Mouse (Mus musculus) layer of hippocampus, postnatal 10 days (tissue): Measurements from ENCODE around the gene Zdhhc25. TPM values are rescaled to one million over a fixed set of nuclear protein-coding genes. Genes with fewer than 3 reads are reported as not detected.

Experiments
- DNase-seq, 2 experiments: peaks; one replicate each; pipeline ENCODE4 v3.0.0; 2021; ENCODE audit warnings: low spot score in 2 of 2
- long read RNA-seq: library from polyadenylated mRNA; stranded (forward); transcript quantifications from one replicate; pipeline ENCODE4 v2.0.0, GENCODE M21; 2023
- total RNA-seq, 2 experiments: library from RNA; stranded (reverse); gene quantifications; 2 replicates each; pipeline ENCODE4 v1.2.3; 2021

Zdhhc25 gene
- not detected for total RNA-seq
- long read RNA-seq: 0 reads

GRCm38 (mm10) chr15:88600002-88600401, at the start of gene Zdhhc25:
TSS of gene Zdhhc25 (plus strand) at chr15:88600302.
- no peak for DNase-seq

GRCm38 (mm10) chr15:88552852-88553251, 47.2 kb upstream of the Zdhhc25 start:
- DNase-seq: no peak

GRCm38 (mm10) chr15:88555476-88555875, 44.6 kb upstream of the Zdhhc25 start:
- peak; percentile 56 to 59 for DNase-seq

- DNase-seq: no peak
These were observed 39.5 kb upstream of the Zdhhc25 start for GRCm38 (mm10) chr15:88560637-88561036.

GRCm38 (mm10) chr15:88561058-88561730, 38.9 kb upstream of the Zdhhc25 start:
- peak; percentile 28 to 43 for DNase-seq

- DNase-seq: no peak
These were observed 34.8 kb upstream of the Zdhhc25 start for GRCm38 (mm10) chr15:88565307-88565706.

- no peak for DNase-seq
These were observed 34.3 kb upstream of the Zdhhc25 start for GRCm38 (mm10) chr15:88565806-88566205.

GRCm38 (mm10) chr15:88570697-88571096, 29.4 kb upstream of the Zdhhc25 start:
- no peak for DNase-seq

- no peak for DNase-seq
These were observed 20.6 kb upstream of the Zdhhc25 start for GRCm38 (mm10) chr15:88579461-88579860.

GRCm38 (mm10) chr15:88602496-88602895, 2.4 kb downstream of the Zdhhc25 start:
- no peak for DNase-seq

- DNase-seq: no peak
These were observed 3.1 kb downstream of the Zdhhc25 start for GRCm38 (mm10) chr15:88603091-88603732.

- no peak for DNase-seq
These were observed 3.6 kb downstream of the Zdhhc25 start for GRCm38 (mm10) chr15:88603733-88604119.

GRCm38 (mm10) chr15:88604669-88605414, 4.7 kb downstream of the Zdhhc25 start:
- no peak for DNase-seq

- DNase-seq: no peak
These were observed 5.3 kb downstream of the Zdhhc25 start for GRCm38 (mm10) chr15:88605415-88605785.

GRCm38 (mm10) chr15:88617125-88617524, 17.0 kb downstream of the Zdhhc25 start:
- no peak for DNase-seq

GRCm38 (mm10) chr15:88618008-88618773, 18.1 kb downstream of the Zdhhc25 start:
- peak; percentile 46 to 61 for DNase-seq

- no peak for DNase-seq
These were observed 19.9 kb downstream of the Zdhhc25 start for GRCm38 (mm10) chr15:88620017-88620416.

GRCm38 (mm10) chr15:88623891-88624290, 23.8 kb downstream of the Zdhhc25 start:
- no peak for DNase-seq

GRCm38 (mm10) chr15:88624874-88625277, 24.8 kb downstream of the Zdhhc25 start:
- no peak for DNase-seq

GRCm38 (mm10) chr15:88625303-88626066, 25.4 kb downstream of the Zdhhc25 start:
- DNase-seq: no peak
